Mouse (Mus musculus) hindbrain, embryonic 13.5 days (tissue): ENCODE results near the gene Copz1. TPM values are rescaled to one million over a fixed set of nuclear protein-coding genes. Genes with fewer than 3 reads are reported as not detected.
"Not testable (repeated sequence)": the region's sequence is repeated elsewhere in the genome, so short reads cannot be mapped to it uniquely, and the experiment has no call there.

ENCODE experiments used
- ATAC-seq: fragments of 200-750 bp; cut with Nextera tagmentation; 2 replicates; pipeline ENCODE4 v1.8.0; 2017; ENCODE audit warnings: moderate TSS enrichment; ENCODE audit not compliant: low FRiP score
- H3K27ac ChIP-seq: fragments of 300-500 bp; sonication (generic); 2 replicates; pipeline ENCODE4 v1.5.1; 2015; ENCODE audit warnings: inconsistent platforms, mild to moderate bottlenecking, moderate library complexity
- H3K27me3 ChIP-seq: fragments of 300-500 bp; sonication (generic); 2 replicates; pipeline ENCODE4 v1.6.1; 2015; ENCODE audit warnings: mild to moderate bottlenecking, inconsistent platforms
- H3K36me3 ChIP-seq: fragments of 300-500 bp; sonication (generic); 2 replicates; pipeline ENCODE4 v1.6.1; 2015; ENCODE audit warnings: mild to moderate bottlenecking, inconsistent platforms
- H3K4me1 ChIP-seq: fragments of 300-500 bp; sonication (generic); replicated peaks from 2 replicates; pipeline ENCODE4 v1.6.1; 2015; ENCODE audit warnings: inconsistent platforms
- H3K4me2 ChIP-seq: fragments of 300-500 bp; sonication (generic); 2 replicates; pipeline ENCODE4 v1.6.1; 2015; ENCODE audit warnings: inconsistent platforms, mild to moderate bottlenecking, moderate library complexity
- H3K4me3 ChIP-seq: fragments of 300-500 bp; sonication (generic); 2 replicates; pipeline ENCODE4 v1.5.1; 2015; ENCODE audit warnings: mild to moderate bottlenecking, inconsistent platforms
- H3K9ac ChIP-seq: fragments of 300-500 bp; sonication (generic); 2 replicates; pipeline ENCODE4 v1.6.1; 2015; ENCODE audit warnings: mild to moderate bottlenecking, inconsistent platforms
- H3K9me3 ChIP-seq: fragments of 300-500 bp; sonication (generic); 2 replicates; pipeline ENCODE4 v1.6.1; 2016; ENCODE audit warnings: inconsistent platforms
- WGBS: fragments of 180-500 bp; shearing (Covaris S2); methylation state at CpG from one replicate; pipeline ENCODE4 v1.1.7; 2015; 5-methylcytosine and 5-hydroxymethylcytosine counted together
- polyA plus RNA-seq: library from polyadenylated mRNA; unstranded; fragments of >200 nt; fragmentation: Nextera tagmentation; extraction: Ambion mirVana; gene quantifications from 2 replicates; pipeline ENCODE4 v1.2.1, GENCODE M21; 2015

Copz1 gene
- 219 and 222 TPM in 2 replicates for polyA plus RNA-seq

- H3K4me2 ChIP-seq: peak within 1 kb of the TSS; percentile 78
- peaks cover 16% of the 10 kb centered on the region for H3K4me1 ChIP-seq
- 0 out of 2 replicates have a peak, but pooled peaks cover 3% of the 10 kb centered on the region for H3K27me3 ChIP-seq
- H3K9me3 ChIP-seq: no peaks in the 10 kb centered on the region
- peak within 1 kb of the TSS; percentile 79 for H3K27ac ChIP-seq
- no peaks in the 10 kb centered on the region for H3K36me3 ChIP-seq
- peak within 1 kb of the TSS; percentile 81 for H3K4me3 ChIP-seq
- under 1% methylated on average over 38 of the region's 38 CpGs for WGBS
- H3K9ac ChIP-seq: peak within 1 kb of the TSS; percentile 87
- ATAC-seq: peak; percentile 100
Observed at GRCm38 (mm10) chr15:103272419-103273279, at the start of gene Copz1. Gene Copz1, plus strand, starts transcription at chr15:103272714.

DNA sequence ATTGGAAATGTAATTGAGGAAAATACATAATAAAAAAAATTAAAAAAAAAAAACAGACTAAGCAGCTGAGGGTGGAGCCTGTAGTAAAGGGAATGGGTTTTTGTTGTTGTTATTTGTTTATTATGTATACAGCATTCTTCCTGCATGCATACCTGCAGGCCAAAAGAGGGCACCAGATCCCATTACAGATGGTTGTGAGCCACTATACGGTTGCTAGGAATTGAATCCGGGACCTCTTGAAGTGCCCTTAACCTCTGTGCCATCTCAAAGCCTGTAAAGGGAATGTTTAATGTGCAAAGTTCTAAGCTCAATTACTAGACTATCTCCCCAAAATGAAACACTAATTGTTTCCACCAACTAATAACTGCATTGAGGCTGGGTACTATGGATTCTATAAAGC, 48.4 kb upstream of the Copz1 start:
- Histone ChIP-seq H3K9ac (no peak overlapping the region), H3K4me2 (no peak overlapping the region), H3K27ac (no peak overlapping the region), H3K9me3 (no peaks in the 10 kb centered on the region), H3K27me3 (no peaks in the 10 kb centered on the region), H3K36me3 (no peaks in the 10 kb centered on the region), H3K4me1 (peaks cover 20% of the 10 kb centered on the region), H3K4me3 (no peak overlapping the region)
- 91% methylated on average over 2 of the region's 2 CpGs for WGBS
- ATAC-seq: no peak

DNA sequence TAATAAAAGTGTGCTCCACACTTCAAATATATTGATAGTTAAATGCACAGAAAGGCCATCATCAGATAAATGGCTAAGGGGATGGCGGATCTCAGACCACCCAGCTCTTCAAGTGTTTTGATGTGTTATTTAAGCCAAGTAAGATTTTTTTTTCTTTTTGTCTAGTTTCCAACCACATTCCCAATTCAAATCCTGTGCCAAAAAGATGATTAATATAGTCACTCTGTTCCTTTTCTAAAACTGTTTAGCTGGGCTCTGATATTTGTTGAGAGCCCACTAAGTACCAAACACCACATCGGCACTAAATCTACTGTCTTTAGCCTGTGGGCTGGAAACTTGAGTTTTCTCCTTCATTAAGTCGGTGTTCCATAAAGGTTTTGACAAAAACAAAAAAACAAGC, 45.5 kb upstream of the Copz1 start:
- H3K27me3 ChIP-seq: no peaks in the 10 kb centered on the region
- ATAC-seq: no peak
- 79% methylated on average over 3 of the region's 3 CpGs for WGBS

GRCm38 (mm10) chr15:103227572-103227971, 44.9 kb upstream of the Copz1 start:
- 85% methylated on average over 2 of the region's 2 CpGs for WGBS

More for the DNA sequence above, 45.5 kb upstream of the Copz1 start:
- 0 out of 2 replicates have a peak overlapping the region, but pooled peaks have one; percentile 5 for H3K27ac ChIP-seq
- no peaks in the 10 kb centered on the region for H3K9me3 ChIP-seq
- peaks cover 5% of the 10 kb centered on the region for H3K4me1 ChIP-seq
- no peak overlapping the region for H3K9ac ChIP-seq
- H3K36me3 ChIP-seq: no peaks in the 10 kb centered on the region
- no peak overlapping the region for H3K4me2 ChIP-seq
- H3K4me3 ChIP-seq: no peak overlapping the region

GRCm38 (mm10) chr15:103228904-103229303, 43.6 kb upstream of the Copz1 start:
- H3K9me3 ChIP-seq: no peaks in the 10 kb centered on the region
- no peak for ATAC-seq

More at GRCm38 (mm10) chr15:103227572-103227971, 44.9 kb upstream of the Copz1 start:
- no peak overlapping the region for H3K4me3 ChIP-seq
- peaks cover 5% of the 10 kb centered on the region for H3K4me1 ChIP-seq
- ATAC-seq: no peak
- H3K36me3 ChIP-seq: no peaks in the 10 kb centered on the region
- no peaks in the 10 kb centered on the region for H3K9me3 ChIP-seq
- no peak overlapping the region for H3K9ac ChIP-seq
- 0 out of 2 replicates have a peak overlapping the region, but pooled peaks have one; percentile 5 for H3K27ac ChIP-seq
- H3K27me3 ChIP-seq: no peaks in the 10 kb centered on the region
- H3K4me2 ChIP-seq: no peak overlapping the region

DNA sequence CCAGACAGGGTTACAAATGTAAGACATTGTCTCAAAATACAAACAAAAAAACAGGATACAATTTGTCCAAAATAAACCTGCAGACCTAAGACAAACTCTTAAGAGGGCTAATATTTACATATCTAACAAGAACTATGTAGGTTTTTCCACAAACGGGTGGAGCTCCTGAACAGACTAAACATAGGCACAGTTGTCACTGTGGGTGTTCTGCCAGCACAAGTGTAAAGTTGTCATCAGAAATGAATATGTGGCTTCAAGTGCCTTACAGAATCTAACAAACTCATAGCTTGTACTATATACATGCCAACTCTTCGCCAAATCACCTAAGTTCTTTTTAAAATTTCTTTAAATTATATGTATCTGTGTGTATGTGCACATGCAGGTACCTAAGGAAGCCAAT, 39.4 kb upstream of the Copz1 start:
- ATAC-seq: no peak
- WGBS: 92% methylated on average over 2 of the region's 2 CpGs

More at GRCm38 (mm10) chr15:103228904-103229303, 43.6 kb upstream of the Copz1 start:
- Histone ChIP-seq H3K4me2 (no peak overlapping the region), H3K4me3 (no peak overlapping the region), H3K9ac (no peak overlapping the region), H3K36me3 (no peaks in the 10 kb centered on the region), H3K4me1 (peaks cover 5% of the 10 kb centered on the region), H3K27ac (no peak overlapping the region), H3K27me3 (no peaks in the 10 kb centered on the region)
- WGBS: 81% methylated on average over 2 of the region's 2 CpGs

GRCm38 (mm10) chr15:103237295-103237694, 35.2 kb upstream of the Copz1 start:
- Histone ChIP-seq H3K27me3 (no peaks in the 10 kb centered on the region), H3K4me3 (no peak overlapping the region), H3K27ac (no peak overlapping the region), H3K36me3 (peaks cover 17% of the 10 kb centered on the region), H3K9ac (no peak overlapping the region), H3K9me3 (no peaks in the 10 kb centered on the region), H3K4me2 (no peak overlapping the region), H3K4me1 (peaks cover 24% of the 10 kb centered on the region)
- no peak for ATAC-seq
- 94% methylated on average over 7 of the region's 7 CpGs for WGBS

More for the DNA sequence above, 39.4 kb upstream of the Copz1 start:
- no peak overlapping the region for H3K27ac ChIP-seq
- no peak overlapping the region for H3K9ac ChIP-seq
- H3K4me3 ChIP-seq: no peak overlapping the region
- H3K4me1 ChIP-seq: peaks cover 7% of the 10 kb centered on the region
- peaks cover 7% of the 10 kb centered on the region for H3K36me3 ChIP-seq
- no peaks in the 10 kb centered on the region for H3K27me3 ChIP-seq
- no peaks in the 10 kb centered on the region for H3K9me3 ChIP-seq
- H3K4me2 ChIP-seq: no peak overlapping the region

DNA sequence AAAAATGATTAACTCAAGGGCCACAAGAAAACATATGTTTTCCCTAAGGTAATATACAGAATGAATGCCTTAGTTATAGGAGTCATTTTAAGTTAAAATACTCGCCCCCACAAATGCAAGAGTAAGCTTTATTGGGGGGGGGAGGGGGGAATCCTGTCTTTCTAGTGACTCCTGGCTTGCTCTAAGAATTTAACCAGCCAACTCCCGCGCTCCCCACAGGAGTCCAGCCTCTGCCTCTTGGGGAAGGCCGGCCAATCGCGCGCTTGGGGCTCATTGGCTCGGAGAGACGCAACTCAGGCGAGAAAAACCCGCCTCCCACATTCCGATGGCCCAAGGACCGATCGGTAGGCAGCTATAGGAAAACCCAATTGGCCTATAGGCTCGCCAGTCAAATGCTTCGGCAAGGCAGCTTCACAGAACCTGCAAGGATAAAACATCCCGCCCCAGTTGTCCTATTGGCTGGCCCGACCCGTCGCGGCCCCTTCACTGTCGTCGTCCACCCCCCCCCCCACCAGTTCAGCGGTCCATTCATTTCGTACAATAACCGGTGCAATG, 33.3 kb upstream of the Copz1 start:
- Histone ChIP-seq H3K9ac (peak overlapping the region; percentile 68), H3K4me2 (peak overlapping the region; percentile 64), H3K4me3 (peak overlapping the region; percentile 49), H3K9me3 (no peaks in the 10 kb centered on the region), H3K27me3 (no peaks in the 10 kb centered on the region), H3K36me3 (peaks cover 35% of the 10 kb centered on the region), H3K4me1 (peaks cover 43% of the 10 kb centered on the region), H3K27ac (peak overlapping the region; percentile 96)
- ATAC-seq: peak; percentile 90
- WGBS: under 1% methylated on average over 26 of the region's 26 CpGs

DNA sequence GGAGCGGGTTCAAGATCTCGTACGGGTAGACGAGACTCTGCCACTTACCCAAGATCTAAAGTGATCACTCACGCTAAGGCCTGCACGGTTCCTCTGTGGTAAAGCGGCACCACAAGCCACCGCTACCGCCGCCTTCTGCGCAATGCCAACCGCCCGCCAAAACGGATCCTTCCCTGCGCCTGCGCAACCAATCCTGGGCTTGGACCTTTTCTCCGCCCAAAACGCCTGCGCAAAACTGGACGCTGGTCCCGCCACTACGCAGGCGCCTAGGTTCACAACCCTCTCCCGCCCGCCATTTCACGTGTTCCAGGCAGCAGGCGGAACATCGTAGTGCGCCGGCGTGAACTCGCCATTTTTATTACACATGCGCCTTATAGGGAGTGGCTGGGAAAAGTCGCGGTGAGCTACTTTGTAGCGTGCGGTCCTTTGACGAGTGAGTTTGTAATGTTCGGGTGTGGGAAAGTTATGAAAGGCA, 32.8 kb upstream of the Copz1 start, which contains the start of gene Cbx5:
Cbx5 (minus strand) TSS at position 132 of the 475 bp plus-strand sequence.
- no peaks in the 10 kb centered on the region for H3K27me3 ChIP-seq
- peak; percentile 95 for ATAC-seq
- peak within 1 kb of the TSS; percentile 92 for H3K4me2 ChIP-seq
- peaks cover 34% of the 10 kb centered on the region for H3K36me3 ChIP-seq
- peak within 1 kb of the TSS; percentile 49 for H3K4me3 ChIP-seq
- peak within 1 kb of the TSS; percentile 84 for H3K9ac ChIP-seq
- H3K27ac ChIP-seq: peak within 1 kb of the TSS; percentile 96
- no peaks in the 10 kb centered on the region for H3K9me3 ChIP-seq
- under 1% methylated on average over 39 of the region's 39 CpGs for WGBS
- peaks cover 43% of the 10 kb centered on the region for H3K4me1 ChIP-seq

- ATAC-seq: peak; percentile 95
- Histone ChIP-seq H3K4me3 (peak within 1 kb of the TSS; percentile 49), H3K9me3 (no peaks in the 10 kb centered on the region), H3K27ac (peak within 1 kb of the TSS; percentile 96), H3K4me1 (peaks cover 46% of the 10 kb centered on the region), H3K27me3 (no peaks in the 10 kb centered on the region), H3K36me3 (peaks cover 36% of the 10 kb centered on the region), H3K9ac (peak within 1 kb of the TSS; percentile 84), H3K4me2 (peak within 1 kb of the TSS; percentile 92)
- WGBS: under 1% methylated on average over 47 of the region's 47 CpGs
Observed at GRCm38 (mm10) chr15:103240160-103241028, 32.1 kb upstream of the Copz1 start, which contains the start of gene Hnrnpa1. Gene Hnrnpa1, plus strand, starts transcription at chr15:103240432.

GRCm38 (mm10) chr15:103241071-103242018, 31.2 kb upstream of the Copz1 start:
- Histone ChIP-seq H3K4me1 (peaks cover 46% of the 10 kb centered on the region), H3K4me2 (peak overlapping the region; percentile 92), H3K4me3 (peak overlapping the region; percentile 49), H3K27ac (peak overlapping the region; percentile 96), H3K36me3 (peaks cover 44% of the 10 kb centered on the region), H3K9ac (peak overlapping the region; percentile 84)
- H3K9me3 ChIP-seq, H3K27me3 ChIP-seq, ATAC-seq: not testable (repeated sequence)
- 12% methylated on average over 12 of the region's 12 CpGs for WGBS
